Mouse (Mus musculus): ENCODE measurements at regions not wholly inside any gene's neighbourhood (a gene's known extent, or its start where the extent isn't known, plus 50 kb on each side); places are given as distances from the start of the nearest gene placed in this dataset.

DNA sequence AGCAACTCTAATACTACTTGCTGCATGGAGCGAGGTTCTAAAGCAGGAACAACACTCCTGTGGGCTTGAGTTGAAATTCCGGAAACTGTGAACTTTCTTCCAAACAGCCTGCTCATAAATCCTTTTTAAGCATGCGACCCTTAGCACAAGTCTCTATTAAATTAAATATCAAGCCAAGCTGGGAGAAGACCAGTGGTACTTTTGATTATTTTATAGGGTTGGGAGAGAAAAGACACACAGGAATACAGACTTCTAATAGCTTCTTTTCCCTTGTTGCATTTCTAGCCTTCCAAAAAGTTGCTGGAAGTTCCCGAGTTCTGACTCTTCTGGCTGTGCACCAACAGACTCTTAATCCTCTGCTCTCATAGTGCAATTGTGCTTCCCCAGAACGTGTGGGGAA lies 136.6 kb upstream of the Tom1l1 start:
- TF ChIP-seq CTCF (IDR thresholded peaks at IDR 0.05; ENCODE audit: low read depth) = no peak
- TF ChIP-seq EP300 (IDR thresholded peaks at IDR 0.05; ENCODE audit: low read depth) = no peak
